Mouse (Mus musculus): ENCODE measurements at regions not wholly inside any gene's neighbourhood (a gene's known extent, or its start where the extent isn't known, plus 50 kb on each side); places are given as distances from the start of the nearest gene placed in this dataset.

DNA sequence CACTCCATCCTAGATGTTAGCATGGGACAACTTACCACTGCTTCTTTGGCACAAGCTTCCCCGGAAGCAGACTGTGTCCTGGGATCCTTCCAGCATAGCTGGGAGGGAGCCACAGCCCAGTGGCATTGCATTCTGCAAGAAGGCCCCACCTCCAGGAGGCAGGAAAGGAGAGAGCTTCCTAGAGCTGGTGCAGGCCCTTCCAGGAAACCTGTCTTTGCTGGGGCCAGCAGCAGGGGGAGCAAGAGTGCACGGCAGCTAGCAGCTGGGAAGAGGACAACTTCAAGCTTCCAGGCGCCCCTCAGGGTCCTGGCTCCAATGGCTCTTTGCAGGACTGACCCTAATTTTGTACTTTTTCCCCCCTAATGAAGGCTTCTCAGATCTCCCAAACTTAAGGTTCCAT is 115.4 kb upstream of the Sorcs3 start:
- DNase-seq, result peak; percentile 33

GRCm38 (mm10) chr19:48097363-48097762 is 108.5 kb upstream of the Sorcs3 start:
- DNase-seq, result peak; percentile 6

DNA sequence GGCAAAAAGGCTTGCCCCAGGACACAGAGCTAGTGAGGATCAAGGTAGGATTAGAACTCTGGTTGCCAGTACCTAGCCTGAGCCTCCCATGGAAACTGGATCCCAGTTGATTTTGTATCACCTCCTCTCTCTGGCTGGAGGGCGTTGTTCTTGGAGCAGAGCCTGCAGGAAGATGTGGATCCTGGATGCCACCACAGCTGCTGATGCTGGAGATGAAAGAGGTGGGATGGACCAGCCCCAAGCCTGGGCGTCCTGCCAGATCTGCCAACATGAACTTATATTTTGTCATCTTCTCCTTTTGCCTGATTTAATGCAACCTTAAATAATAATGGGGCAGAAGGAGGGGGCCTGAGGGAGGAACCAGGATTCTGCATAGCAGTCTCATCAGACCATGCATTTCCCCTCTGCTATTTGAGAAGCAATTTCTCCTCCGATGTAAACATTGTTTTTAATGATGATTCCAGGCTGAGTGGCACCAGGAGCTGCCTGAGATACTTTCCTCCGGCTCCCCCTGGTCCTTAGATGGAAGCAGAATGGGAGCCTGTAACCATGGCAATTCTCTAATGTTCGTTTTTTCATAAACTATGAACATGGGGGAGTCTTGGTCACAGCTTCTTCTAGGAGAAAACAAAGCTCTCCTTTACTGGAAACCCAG is 107.8 kb upstream of the Sorcs3 start:
- DNase-seq, result peak; percentile 68

- no peak for DNase-seq
These were observed 104.8 kb upstream of the Sorcs3 start for GRCm38 (mm10) chr19:48100991-48101390.

- DNase-seq, result no peak
These were observed 90.7 kb upstream of the Sorcs3 start for GRCm38 (mm10) chr19:48115155-48115554.

DNA sequence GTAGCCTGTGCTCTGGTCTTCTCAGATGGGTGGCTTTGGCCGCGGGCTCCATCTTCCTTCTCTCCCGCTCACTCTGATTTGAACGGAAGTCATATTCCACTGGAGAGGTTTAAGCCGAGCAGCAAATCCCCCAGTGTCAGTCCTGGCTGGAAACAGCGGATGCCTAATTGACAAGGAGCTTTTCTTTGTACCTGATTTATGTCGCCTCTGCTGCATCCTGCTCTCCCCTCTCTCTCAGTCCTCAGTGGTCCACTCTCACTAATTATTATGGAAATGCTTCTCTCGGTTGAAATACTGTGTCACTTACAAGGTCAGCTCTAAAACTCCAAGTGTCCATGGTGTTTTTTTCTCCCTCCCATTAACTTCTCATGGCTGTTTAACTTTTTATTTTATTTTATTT is 90.1 kb upstream of the Sorcs3 start:
- DNase-seq, result no peak

GRCm38 (mm10) chr19:48116689-48117088 is 89.1 kb upstream of the Sorcs3 start:
- no peak for DNase-seq

- peak; percentile 25 for DNase-seq
These were observed 88.2 kb upstream of the Sorcs3 start for GRCm38 (mm10) chr19:48117646-48118045.

DNA sequence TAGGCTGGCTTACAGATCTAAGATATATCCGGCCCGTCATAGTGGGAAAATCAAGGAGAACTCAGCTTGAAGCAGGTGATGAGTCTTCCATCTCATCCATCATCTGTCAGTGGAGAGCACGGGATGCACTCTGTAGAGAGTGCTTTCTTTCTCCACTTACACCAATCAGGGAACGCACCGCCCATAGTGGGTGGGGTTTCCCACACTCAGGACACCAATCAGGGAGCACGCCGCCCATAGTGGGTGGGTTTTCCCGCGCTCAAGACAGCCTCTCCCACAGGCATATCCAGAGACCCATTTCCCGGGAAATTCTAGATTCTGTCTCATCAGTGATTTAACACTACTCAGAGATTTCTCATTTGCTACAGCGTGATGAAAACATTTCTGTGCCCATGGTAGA is 83.5 kb upstream of the Sorcs3 start:
- no peak for DNase-seq

DNA sequence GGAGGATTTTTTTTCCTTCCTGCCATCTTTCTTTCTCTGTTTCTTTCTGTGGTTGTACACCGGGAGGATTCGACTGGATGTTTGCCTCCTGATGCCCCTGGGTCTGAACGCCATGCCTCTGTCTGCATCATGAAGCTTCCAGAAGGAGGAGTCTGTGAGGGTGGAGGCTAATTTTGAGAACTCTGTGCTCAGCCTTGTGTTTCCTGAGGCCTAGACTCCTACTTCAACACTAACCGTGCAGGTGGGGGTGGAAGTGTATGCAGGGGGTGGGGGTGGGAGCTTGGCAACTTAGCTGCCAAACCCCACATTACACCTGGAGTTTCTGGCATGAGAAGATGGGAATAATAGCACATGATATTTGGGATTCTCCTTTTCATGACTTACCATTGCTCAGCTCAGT is 82.0 kb upstream of the Sorcs3 start:
- DNase-seq, result no peak

DNA sequence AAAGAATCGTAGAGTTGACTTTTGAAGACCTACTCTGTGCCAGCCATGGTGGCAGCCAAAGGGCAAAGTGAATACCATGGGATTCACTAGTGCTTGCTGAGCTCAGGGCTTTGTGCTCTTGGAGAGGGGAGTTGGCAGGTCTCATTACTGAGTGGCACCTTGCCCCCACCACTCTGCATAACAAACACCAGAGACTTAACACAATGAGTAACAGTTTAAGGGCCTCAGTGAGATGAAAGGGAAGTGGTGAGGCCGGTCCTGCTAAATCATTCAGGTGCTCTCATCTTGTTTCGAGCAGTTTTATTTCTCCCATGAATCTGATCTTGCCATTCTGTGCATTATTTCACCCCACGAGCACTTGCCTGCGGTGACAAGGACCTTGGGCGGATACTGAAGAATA is 80.1 kb upstream of the Sorcs3 start:
- DNase-seq, result no peak

- DNase-seq, result no peak
These were observed 77.7 kb upstream of the Sorcs3 start for GRCm38 (mm10) chr19:48128089-48128488.

DNA sequence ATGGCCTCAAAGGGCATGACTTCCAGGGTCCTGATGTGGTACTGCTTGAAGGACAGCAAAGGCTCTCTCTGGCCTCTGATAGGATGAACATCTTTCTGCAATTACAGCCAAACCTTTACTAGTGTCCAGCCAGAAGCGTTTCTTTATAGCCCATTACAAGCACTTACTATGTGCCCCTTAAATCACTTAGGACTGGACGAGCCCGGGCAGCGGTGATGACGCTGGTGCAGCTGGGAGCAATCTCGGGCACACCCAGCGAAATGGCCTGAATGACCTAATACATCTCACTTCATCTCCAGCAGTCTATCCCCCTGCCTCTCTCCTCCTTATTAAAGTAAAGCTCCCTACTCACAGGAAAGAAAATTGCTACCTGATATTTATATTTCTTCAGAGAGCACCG is 69.6 kb upstream of the Sorcs3 start:
- no peak for DNase-seq

GRCm38 (mm10) chr19:48144129-48144528 is 61.7 kb upstream of the Sorcs3 start:
- DNase-seq, result peak; percentile 72
